Mouse (Mus musculus): ENCODE data around the gene Psmd13. TPM values are rescaled to one million over a fixed set of nuclear protein-coding genes. Genes with fewer than 3 reads are reported as not detected.
"Not testable (repeated sequence)": the region's sequence is repeated elsewhere in the genome, so short reads cannot be mapped to it uniquely, and the experiment has no call there.

Psmd13 gene
- total and polyA plus RNA-seq, 2 experiments from 2014 or later = 107 to 265 TPM

DNA sequence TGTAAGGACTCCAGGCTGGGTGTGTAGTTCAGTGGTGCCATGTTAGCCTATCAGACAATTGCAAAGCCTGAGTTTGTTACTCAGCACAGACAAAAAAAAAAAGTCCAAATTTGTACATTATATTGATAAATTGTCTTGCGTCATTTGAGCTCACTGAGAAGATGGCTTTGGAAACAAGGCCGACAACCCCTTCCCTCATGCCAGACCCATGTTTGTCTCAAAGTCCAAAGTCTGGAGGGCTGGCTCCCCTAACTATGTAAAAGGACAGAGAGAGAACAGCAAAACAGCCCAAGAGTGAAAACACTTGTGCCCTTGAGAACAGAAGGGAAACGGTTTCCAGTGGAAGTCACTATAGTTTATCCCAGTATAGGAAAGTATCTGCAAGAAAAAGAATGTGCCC, 1.3 kb upstream of the Psmd13 start:
- no peak overlapping the region for H3K9ac ChIP-seq (replicated peaks; ENCODE audit: low read length, poor library complexity, severe bottlenecking)

DNA sequence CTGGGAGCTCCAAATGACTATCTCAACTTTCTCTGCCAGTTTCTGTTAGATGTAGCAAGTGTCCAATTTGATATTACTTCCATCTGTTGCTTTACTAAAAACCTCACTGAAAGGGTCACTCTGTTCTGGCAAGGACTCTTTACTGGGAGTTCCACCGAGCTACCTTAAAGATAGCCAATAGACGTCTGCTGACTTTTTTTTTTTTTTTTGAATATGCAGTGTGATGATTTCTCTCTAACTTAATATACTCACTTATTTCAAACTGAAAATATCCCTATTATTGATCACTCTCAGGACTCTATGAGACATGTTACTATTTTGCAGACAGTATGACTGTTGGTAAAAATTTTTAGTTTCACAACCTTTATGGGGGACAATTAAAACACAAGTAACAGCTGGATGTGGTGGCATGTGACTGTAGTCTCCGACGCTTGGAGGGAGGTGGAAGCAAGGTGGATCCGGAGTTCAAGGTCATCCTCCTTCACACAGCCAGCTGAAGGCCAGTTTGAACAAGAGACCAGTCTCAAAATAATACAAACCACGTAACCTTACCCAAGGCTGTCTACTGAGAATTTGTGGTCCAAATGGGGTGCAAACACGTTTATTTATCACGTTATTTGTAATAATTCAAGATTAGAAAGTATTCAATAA, 778 bp upstream of the Psmd13 start:
- ATAC-seq (ENCODE audit: low FRiP score) (no peak), DNase-seq (ENCODE audit: low spot score) (no peak)
- Histone ChIP-seq H3K36me3 (ENCODE audit: insufficient read depth, low read length) (0 out of 2 replicates have a peak, but pooled peaks cover 13% of the 10 kb centered on the region), H3K4me3 (ENCODE audit: low read depth, low read length) (peak overlapping the region; percentile 81), H3K4me2 (ENCODE audit: low read depth, low read length, poor library complexity, severe bottlenecking) (peak overlapping the region; percentile 74), H3K9ac (replicated peaks; ENCODE audit: low read length, poor library complexity, severe bottlenecking) (peak overlapping the region; percentile 94), H3K4me1 (ENCODE audit: insufficient read depth, low read length) (0 out of 2 replicates have a peak, but pooled peaks cover 4% of the 10 kb centered on the region), H3K27ac (ENCODE audit: low read depth, low read length) (peak overlapping the region; percentile 89; the same call in 1 of the 2 replicates), H3K9me3 (ENCODE audit: low read length) (no peaks in the 10 kb centered on the region), H3K27me3 (ENCODE audit: insufficient read depth, low read length) (no peaks in the 10 kb centered on the region)
- WGBS = 22% methylated on average over 8 of the region's 8 CpGs
- TF ChIP-seq CTCF (IDR thresholded peaks at IDR 0.05) = no peak

More for the DNA sequence above, 1.3 kb upstream of the Psmd13 start:
- DNase-seq (ENCODE audit: low spot score) (no peak), ATAC-seq (ENCODE audit: low FRiP score) (no peak)
- no peak for TF ChIP-seq CTCF (IDR thresholded peaks at IDR 0.05)
- no peak overlapping the region for H3K4me3 ChIP-seq (ENCODE audit: low read depth, low read length)
- no peak overlapping the region for H3K27ac ChIP-seq (ENCODE audit: low read depth, low read length)
- H3K4me1 ChIP-seq (ENCODE audit: insufficient read depth, low read length) = 0 out of 2 replicates have a peak, but pooled peaks cover 4% of the 10 kb centered on the region
- no peak overlapping the region for H3K4me2 ChIP-seq (ENCODE audit: low read depth, low read length, poor library complexity, severe bottlenecking)
- H3K36me3 ChIP-seq (ENCODE audit: insufficient read depth, low read length) = peaks cover 15% of the 10 kb centered on the region
- H3K27me3 ChIP-seq (ENCODE audit: insufficient read depth, low read length) = no peaks in the 10 kb centered on the region
- no peaks in the 10 kb centered on the region for H3K9me3 ChIP-seq (ENCODE audit: low read length)
- 83% methylated on average over 3 of the region's 3 CpGs for WGBS

DNA sequence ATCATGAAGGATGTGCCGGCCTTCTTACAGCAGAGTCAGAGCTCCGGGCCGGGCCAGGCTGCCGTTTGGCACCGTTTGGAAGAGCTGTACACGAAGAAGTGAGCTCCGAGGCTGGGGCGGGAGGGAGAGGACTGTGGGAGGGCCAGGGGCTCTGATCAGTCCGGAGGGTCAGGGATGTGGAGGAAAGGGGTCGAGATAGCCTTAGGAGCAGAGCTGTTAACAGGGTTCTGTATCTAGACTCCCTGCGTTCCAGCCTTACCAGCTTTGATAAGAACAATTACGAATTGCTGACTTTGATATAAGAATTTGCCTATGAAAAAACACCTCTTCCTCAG, 668 bp downstream of the Psmd13 start:
- Histone ChIP-seq H3K9me3 (ENCODE audit: low read length) (no peaks in the 10 kb centered on the region), H3K27me3 (ENCODE audit: insufficient read depth, low read length) (no peaks in the 10 kb centered on the region), H3K36me3 (ENCODE audit: insufficient read depth, low read length) (peaks cover 14% of the 10 kb centered on the region), H3K4me3 (ENCODE audit: low read depth, low read length) (peak overlapping the region; percentile 81), H3K9ac (replicated peaks; ENCODE audit: low read length, poor library complexity, severe bottlenecking) (peak overlapping the region; percentile 94), H3K4me2 (ENCODE audit: low read depth, low read length, poor library complexity, severe bottlenecking) (peak overlapping the region; percentile 74), H3K4me1 (ENCODE audit: insufficient read depth, low read length) (0 out of 2 replicates have a peak, but pooled peaks cover 4% of the 10 kb centered on the region), H3K27ac (ENCODE audit: low read depth, low read length) (peak overlapping the region; percentile 89)
- ATAC-seq (ENCODE audit: low FRiP score) (peak; percentile 47; the same call in 1 of the 2 replicates), DNase-seq (ENCODE audit: low spot score) (no peak)
- WGBS = under 1% methylated on average over 12 of the region's 12 CpGs
- TF ChIP-seq CTCF (IDR thresholded peaks at IDR 0.05) = no peak

DNA sequence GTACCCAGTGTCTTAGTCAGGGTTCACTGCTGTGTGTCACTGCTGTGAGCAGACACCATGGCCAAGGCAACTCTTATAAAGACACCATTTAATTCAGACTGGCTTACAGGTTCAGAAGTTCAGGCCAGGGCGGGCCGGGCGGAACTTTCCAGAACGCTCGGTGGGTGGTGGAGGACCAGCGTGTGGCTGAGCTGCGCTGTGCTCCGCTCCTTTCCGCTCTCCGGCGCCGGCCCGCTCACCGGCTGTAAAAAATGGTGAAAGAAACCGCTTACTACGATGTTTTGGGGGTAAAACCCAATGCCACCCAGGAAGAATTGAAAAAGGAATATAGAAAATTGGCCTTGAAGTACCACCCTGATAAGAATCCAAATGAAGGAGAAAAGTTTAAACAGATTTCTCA, 8.9 kb downstream of the Psmd13 start:
- H3K4me1 ChIP-seq (ENCODE audit: insufficient read depth, low read length); H3K9ac ChIP-seq (replicated peaks; ENCODE audit: low read length, poor library complexity, severe bottlenecking); DNase-seq (ENCODE audit: low spot score); H3K4me2 ChIP-seq (ENCODE audit: low read depth, low read length, poor library complexity, severe bottlenecking); H3K27ac ChIP-seq (ENCODE audit: low read depth, low read length); H3K27me3 ChIP-seq (ENCODE audit: insufficient read depth, low read length); H3K4me3 ChIP-seq (ENCODE audit: low read depth, low read length); H3K9me3 ChIP-seq (ENCODE audit: low read length); ATAC-seq (ENCODE audit: low FRiP score): not testable (repeated sequence)
- peaks cover 53% of the 10 kb centered on the region for H3K36me3 ChIP-seq (ENCODE audit: insufficient read depth, low read length)
- WGBS = 95% methylated on average over 16 of the region's 16 CpGs

DNA sequence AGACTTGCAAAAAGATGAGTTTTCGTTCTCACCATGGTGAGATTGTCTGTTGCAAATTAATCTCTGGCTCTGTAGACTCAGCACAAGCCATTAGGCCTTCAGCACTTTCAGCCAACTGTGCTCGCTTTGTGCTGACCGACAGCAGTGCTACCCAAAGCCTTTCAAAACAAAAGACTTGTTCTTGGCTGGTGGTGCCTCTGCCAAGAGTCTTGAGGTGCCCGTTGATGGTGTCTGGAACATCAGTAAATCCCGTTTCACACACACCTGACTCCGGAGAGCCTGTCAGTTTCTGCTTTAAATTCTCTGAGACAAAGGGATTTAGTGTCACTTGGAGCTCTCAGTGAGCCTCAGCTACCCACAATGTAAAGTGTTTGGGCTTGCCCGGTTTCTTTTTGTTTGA, 12.3 kb downstream of the Psmd13 start:
- no peak for TF ChIP-seq CTCF (IDR thresholded peaks at IDR 0.05)
- H3K9me3 ChIP-seq (ENCODE audit: low read length) = no peaks in the 10 kb centered on the region
- H3K9ac ChIP-seq (replicated peaks; ENCODE audit: low read length, poor library complexity, severe bottlenecking) = no peak overlapping the region
- H3K4me3 ChIP-seq (ENCODE audit: low read depth, low read length) = no peak overlapping the region
- WGBS = 84% methylated on average over 7 of the region's 7 CpGs
- no peaks in the 10 kb centered on the region for H3K4me1 ChIP-seq (ENCODE audit: insufficient read depth, low read length)
- peaks cover 53% of the 10 kb centered on the region for H3K36me3 ChIP-seq (ENCODE audit: insufficient read depth, low read length)
- no peak overlapping the region for H3K4me2 ChIP-seq (ENCODE audit: low read depth, low read length, poor library complexity, severe bottlenecking)
- DNase-seq (ENCODE audit: low spot score) = no peak
- ATAC-seq (ENCODE audit: low FRiP score) = no peak
- H3K27ac ChIP-seq (ENCODE audit: low read depth, low read length) = no peak overlapping the region
- no peaks in the 10 kb centered on the region for H3K27me3 ChIP-seq (ENCODE audit: insufficient read depth, low read length)

DNA sequence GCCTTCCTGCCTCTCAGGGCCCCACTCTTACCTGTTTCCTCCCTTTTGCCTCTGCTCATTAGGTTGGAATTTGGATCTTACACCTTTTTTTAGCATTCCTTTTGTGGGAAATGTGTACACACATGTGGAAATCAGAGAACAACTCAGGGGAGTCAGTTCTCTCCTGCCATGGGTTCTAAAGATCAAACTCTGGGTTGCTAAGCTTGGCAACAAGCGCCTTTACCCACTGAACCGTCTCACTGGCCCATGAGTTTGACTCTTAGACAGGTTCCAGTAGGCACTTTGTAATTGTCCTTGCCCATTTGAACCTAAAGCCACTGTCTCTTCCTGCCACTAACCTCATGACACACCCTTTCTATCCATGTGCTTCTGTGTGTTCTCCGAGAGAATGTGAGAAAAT, 12.8 kb downstream of the Psmd13 start:
- Histone ChIP-seq H3K4me2 (ENCODE audit: low read depth, low read length, poor library complexity, severe bottlenecking) (no peak overlapping the region), H3K27me3 (ENCODE audit: insufficient read depth, low read length) (no peaks in the 10 kb centered on the region), H3K36me3 (ENCODE audit: insufficient read depth, low read length) (peaks cover 54% of the 10 kb centered on the region), H3K9me3 (ENCODE audit: low read length) (no peaks in the 10 kb centered on the region), H3K27ac (ENCODE audit: low read depth, low read length) (no peak overlapping the region), H3K4me1 (ENCODE audit: insufficient read depth, low read length) (no peaks in the 10 kb centered on the region), H3K4me3 (ENCODE audit: low read depth, low read length) (no peak overlapping the region), H3K9ac (replicated peaks; ENCODE audit: low read length, poor library complexity, severe bottlenecking) (no peak overlapping the region)
- 92% methylated on average over 3 of the region's 3 CpGs for WGBS
- no peak for DNase-seq (ENCODE audit: low spot score)
- TF ChIP-seq CTCF (IDR thresholded peaks at IDR 0.05) = no peak
- no peak for ATAC-seq (ENCODE audit: low FRiP score)
